Mouse (Mus musculus) liver, embryonic 15.5 days (tissue): ENCODE measurements at regions not wholly inside any gene's neighbourhood (a gene's known extent, or its start where the extent isn't known, plus 50 kb on each side); places are given as distances from the start of the nearest gene placed in this dataset.

Source experiments
- ATAC-seq: fragments of 200-750 bp; cut with Nextera tagmentation; 2 replicates; pipeline ENCODE4 v1.8.0; 2017; ENCODE audit warnings: moderate number of reproducible peaks, mild to moderate bottlenecking, moderate library complexity; ENCODE audit not compliant: insufficient read depth
- H3K27ac ChIP-seq: fragments of 300-500 bp; sonication (generic); replicated peaks from 2 replicates; pipeline ENCODE4 v1.5.1; 2015; ENCODE audit warnings: mild to moderate bottlenecking, inconsistent platforms
- H3K27me3 ChIP-seq: fragments of 300-500 bp; sonication (generic); 2 replicates; pipeline ENCODE4 v1.6.1; 2015; ENCODE audit warnings: mild to moderate bottlenecking, inconsistent platforms
- H3K36me3 ChIP-seq: fragments of 300-500 bp; sonication (generic); replicated peaks from 2 replicates; pipeline ENCODE4 v1.6.1; 2015; ENCODE audit warnings: moderate library complexity, mild to moderate bottlenecking, inconsistent platforms
- H3K4me1 ChIP-seq: fragments of 300-500 bp; sonication (generic); replicated peaks from 2 replicates; pipeline ENCODE4 v1.6.1; 2015; ENCODE audit warnings: inconsistent platforms
- H3K4me2 ChIP-seq: fragments of 300-500 bp; sonication (generic); 2 replicates; pipeline ENCODE4 v1.6.1; 2015; ENCODE audit warnings: moderate library complexity, mild to moderate bottlenecking, inconsistent platforms
- H3K4me3 ChIP-seq: fragments of 300-500 bp; sonication (generic); replicated peaks from 2 replicates; pipeline ENCODE4 v1.5.1; 2015; ENCODE audit warnings: mild to moderate bottlenecking, inconsistent platforms
- H3K9ac ChIP-seq: fragments of 300-500 bp; sonication (generic); 2 replicates; pipeline ENCODE4 v1.6.1; 2015; ENCODE audit warnings: moderate library complexity, mild to moderate bottlenecking, inconsistent platforms
- H3K9me3 ChIP-seq: fragments of 300-500 bp; sonication (generic); replicated peaks from 2 replicates; pipeline ENCODE4 v1.6.1; 2016; ENCODE audit warnings: inconsistent platforms
- WGBS: fragments of 180-500 bp; shearing (Covaris S2); methylation state at CpG from one replicate; pipeline ENCODE4 v1.1.7; 2015; ENCODE audit warnings: mixed read lengths; ENCODE audit not compliant: insufficient replicate concordance; 5-methylcytosine and 5-hydroxymethylcytosine counted together

GRCm38 (mm10) chr8:77982031-77982430, 231.1 kb upstream of the Ttc29 start:
- no peak overlapping the region for H3K4me2 ChIP-seq
- no peak overlapping the region for H3K9ac ChIP-seq
- WGBS: 47% methylated on average over 3 of the region's 3 CpGs
- H3K36me3 ChIP-seq: no peaks in the 10 kb centered on the region
- no peaks in the 10 kb centered on the region for H3K27me3 ChIP-seq
- H3K27ac ChIP-seq: no peak overlapping the region
- H3K4me3 ChIP-seq: no peak overlapping the region
- H3K9me3 ChIP-seq: no peaks in the 10 kb centered on the region
- no peaks in the 10 kb centered on the region for H3K4me1 ChIP-seq
- ATAC-seq: no peak

- H3K9ac ChIP-seq: no peak overlapping the region
- H3K4me1 ChIP-seq: no peaks in the 10 kb centered on the region
- H3K4me3 ChIP-seq: no peak overlapping the region
- H3K27ac ChIP-seq: no peak overlapping the region
- ATAC-seq: no peak
- WGBS: 49% methylated on average over 3 of the region's 3 CpGs
- no peaks in the 10 kb centered on the region for H3K27me3 ChIP-seq
- H3K4me2 ChIP-seq: no peak overlapping the region
- H3K36me3 ChIP-seq: no peaks in the 10 kb centered on the region
- no peaks in the 10 kb centered on the region for H3K9me3 ChIP-seq
These were observed 229.6 kb upstream of the Ttc29 start for GRCm38 (mm10) chr8:77983476-77983875.

GRCm38 (mm10) chr8:77987237-77987636, 225.9 kb upstream of the Ttc29 start:
- Histone ChIP-seq H3K4me1 (no peaks in the 10 kb centered on the region), H3K4me2 (no peak overlapping the region), H3K27ac (no peak overlapping the region), H3K36me3 (no peaks in the 10 kb centered on the region), H3K9ac (no peak overlapping the region), H3K9me3 (no peaks in the 10 kb centered on the region), H3K4me3 (no peak overlapping the region), H3K27me3 (no peaks in the 10 kb centered on the region)
- ATAC-seq: no peak

- WGBS: 46% methylated on average over 8 of the region's 8 CpGs
These were observed 224.6 kb upstream of the Ttc29 start for GRCm38 (mm10) chr8:77988291-77989056.

GRCm38 (mm10) chr8:77991050-77991449, 222.0 kb upstream of the Ttc29 start:
- no peak overlapping the region for H3K27ac ChIP-seq
- H3K4me1 ChIP-seq: no peaks in the 10 kb centered on the region
- no peak overlapping the region for H3K4me2 ChIP-seq
- ATAC-seq: no peak
- H3K4me3 ChIP-seq: no peak overlapping the region
- no peaks in the 10 kb centered on the region for H3K36me3 ChIP-seq
- no peaks in the 10 kb centered on the region for H3K27me3 ChIP-seq
- H3K9ac ChIP-seq: no peak overlapping the region
- no peaks in the 10 kb centered on the region for H3K9me3 ChIP-seq
- 37% methylated on average over 4 of the region's 4 CpGs for WGBS

More at GRCm38 (mm10) chr8:77988291-77989056, 224.6 kb upstream of the Ttc29 start:
- no peaks in the 10 kb centered on the region for H3K27me3 ChIP-seq
- H3K9me3 ChIP-seq: no peaks in the 10 kb centered on the region
- H3K4me3 ChIP-seq: no peak overlapping the region
- peak; percentile 74 for ATAC-seq
- no peak overlapping the region for H3K4me2 ChIP-seq
- H3K9ac ChIP-seq: no peak overlapping the region
- H3K36me3 ChIP-seq: no peaks in the 10 kb centered on the region
- no peak overlapping the region for H3K27ac ChIP-seq
- H3K4me1 ChIP-seq: no peaks in the 10 kb centered on the region

GRCm38 (mm10) chr8:78000303-78000702, 212.8 kb upstream of the Ttc29 start:
- H3K9ac ChIP-seq: no peak overlapping the region
- H3K27me3 ChIP-seq: no peaks in the 10 kb centered on the region
- 45% methylated on average over 2 of the region's 3 CpGs for WGBS
- H3K4me3 ChIP-seq: no peak overlapping the region
- no peaks in the 10 kb centered on the region for H3K9me3 ChIP-seq
- no peaks in the 10 kb centered on the region for H3K4me1 ChIP-seq
- ATAC-seq: peak; percentile 54; the same call in 1 of the 2 replicates
- no peak overlapping the region for H3K4me2 ChIP-seq
- no peak overlapping the region for H3K27ac ChIP-seq
- H3K36me3 ChIP-seq: no peaks in the 10 kb centered on the region

- Histone ChIP-seq H3K36me3 (no peaks in the 10 kb centered on the region), H3K27ac (no peak overlapping the region), H3K4me3 (no peak overlapping the region), H3K9me3 (no peaks in the 10 kb centered on the region), H3K4me1 (no peaks in the 10 kb centered on the region), H3K9ac (no peak overlapping the region), H3K27me3 (no peaks in the 10 kb centered on the region), H3K4me2 (no peak overlapping the region)
- 40% methylated on average over 5 of the region's 5 CpGs for WGBS
- no peak for ATAC-seq
These were observed 211.4 kb upstream of the Ttc29 start for GRCm38 (mm10) chr8:78001656-78002055.

GRCm38 (mm10) chr8:78002071-78002470, 211.0 kb upstream of the Ttc29 start:
- no peak overlapping the region for H3K4me3 ChIP-seq
- no peak overlapping the region for H3K9ac ChIP-seq
- ATAC-seq: no peak
- no peak overlapping the region for H3K27ac ChIP-seq
- H3K4me2 ChIP-seq: no peak overlapping the region
- H3K9me3 ChIP-seq: no peaks in the 10 kb centered on the region
- no peaks in the 10 kb centered on the region for H3K36me3 ChIP-seq
- H3K27me3 ChIP-seq: no peaks in the 10 kb centered on the region
- no peaks in the 10 kb centered on the region for H3K4me1 ChIP-seq
- 49% methylated on average over 3 of the region's 3 CpGs for WGBS

- Histone ChIP-seq H3K27ac (no peak overlapping the region), H3K9ac (no peak overlapping the region), H3K4me1 (no peaks in the 10 kb centered on the region), H3K36me3 (no peaks in the 10 kb centered on the region), H3K4me3 (no peak overlapping the region), H3K9me3 (no peaks in the 10 kb centered on the region), H3K27me3 (no peaks in the 10 kb centered on the region), H3K4me2 (no peak overlapping the region)
- WGBS: 11% methylated on average over 10 of the region's 10 CpGs
- no peak for ATAC-seq
These were observed 209.1 kb upstream of the Ttc29 start for GRCm38 (mm10) chr8:78003888-78004543.

GRCm38 (mm10) chr8:78004891-78005290, 208.2 kb upstream of the Ttc29 start:
- no peaks in the 10 kb centered on the region for H3K27me3 ChIP-seq
- 67% methylated on average over 12 of the region's 12 CpGs for WGBS
- no peak overlapping the region for H3K9ac ChIP-seq
- no peaks in the 10 kb centered on the region for H3K36me3 ChIP-seq
- no peak overlapping the region for H3K27ac ChIP-seq
- H3K4me1 ChIP-seq: no peaks in the 10 kb centered on the region
- H3K4me3 ChIP-seq: no peak overlapping the region
- H3K9me3 ChIP-seq: no peaks in the 10 kb centered on the region
- ATAC-seq: no peak
- no peak overlapping the region for H3K4me2 ChIP-seq

GRCm38 (mm10) chr8:78013101-78013500, 200.0 kb upstream of the Ttc29 start:
- Histone ChIP-seq H3K9me3 (no peaks in the 10 kb centered on the region), H3K4me2 (no peak overlapping the region), H3K9ac (no peak overlapping the region), H3K27ac (no peak overlapping the region), H3K4me3 (no peak overlapping the region), H3K36me3 (no peaks in the 10 kb centered on the region), H3K4me1 (no peaks in the 10 kb centered on the region), H3K27me3 (no peaks in the 10 kb centered on the region)
- ATAC-seq: no peak
